ENCODE assay signal across 31 mouse cellular contexts in the genomic region with DNA sequence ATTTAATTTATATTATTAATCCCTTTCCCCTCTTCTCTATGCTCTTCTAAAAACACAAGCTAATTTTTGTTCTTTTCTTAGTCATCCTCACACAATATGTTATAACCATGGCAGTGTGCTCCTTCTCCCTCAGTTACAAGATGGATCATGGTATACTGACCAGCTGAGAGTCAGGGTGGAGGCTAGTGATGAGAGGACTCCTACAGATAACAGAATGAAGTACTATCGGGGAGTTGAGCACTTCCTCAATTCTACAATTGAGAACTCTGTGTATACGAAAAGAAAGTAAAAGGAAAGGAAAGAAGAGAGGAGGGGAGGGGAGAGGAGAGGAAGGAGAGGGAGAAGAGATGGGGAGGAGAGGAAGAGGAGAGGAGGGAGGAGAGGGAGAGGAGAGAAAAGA.
"Had no signal": no experiment of that assay in that cellular context is flagged by ENCODE, and none has a peak within 500 bp of the region (broad histone marks: within the 10 kb centered on the region; RNA-seq: fewer than 3 reads in every experiment).

No protein-coding gene starts in this region.

- H3K9ac ChIP-seq: heart, embryonic 12.5 days; heart, embryonic 13.5 days; heart, embryonic 15.5 days; hindbrain, embryonic 12.5 days; hindbrain, embryonic 13.5 days; hindbrain, embryonic 14.5 days; hindbrain, embryonic 15.5 days; intestine, embryonic 15.5 days; kidney, embryonic 15.5 days had no signal

- H3K4me1 ChIP-seq: heart, embryonic 10.5 days; heart, embryonic 12.5 days; heart, embryonic 13.5 days; heart, embryonic 15.5 days; hindbrain, embryonic 10.5 days; hindbrain, embryonic 12.5 days; hindbrain, embryonic 13.5 days; hindbrain, embryonic 15.5 days; intestine, embryonic 15.5 days; kidney, embryonic 15.5 days had no signal

- H3K27ac ChIP-seq: heart, embryonic 10.5 days; heart, embryonic 13.5 days; heart, embryonic 15.5 days; hindbrain, embryonic 10.5 days; hindbrain, embryonic 12.5 days; hindbrain, embryonic 13.5 days; hindbrain, embryonic 14.5 days; hindbrain, embryonic 15.5 days; hindbrain, postnatal 0 days; intestine, embryonic 15.5 days; kidney, embryonic 15.5 days; kidney, postnatal 0 days; layer of hippocampus, adult 2 months had no signal

- H3K27me3 ChIP-seq: heart, embryonic 12.5 days; heart, embryonic 13.5 days; heart, embryonic 15.5 days; hindbrain, embryonic 12.5 days; hindbrain, embryonic 13.5 days; hindbrain, embryonic 15.5 days; intestine, embryonic 15.5 days; kidney, embryonic 15.5 days had no signal

- H3K4me3 ChIP-seq: heart, embryonic 10.5 days; heart, embryonic 12.5 days; heart, embryonic 13.5 days; heart, embryonic 15.5 days; hindbrain, embryonic 10.5 days; hindbrain, embryonic 12.5 days; hindbrain, embryonic 13.5 days; hindbrain, embryonic 15.5 days; intestine, embryonic 15.5 days; kidney, embryonic 15.5 days; layer of hippocampus, adult 2 months had no signal

- H3K9me3 ChIP-seq: heart, embryonic 10.5 days; heart, embryonic 12.5 days; heart, embryonic 13.5 days; heart, embryonic 15.5 days; hindbrain, embryonic 10.5 days; hindbrain, embryonic 12.5 days; hindbrain, embryonic 13.5 days; hindbrain, embryonic 15.5 days; intestine, embryonic 15.5 days; kidney, embryonic 15.5 days had no signal

- H3K4me2 ChIP-seq: heart, embryonic 11.5 days; heart, embryonic 12.5 days; heart, embryonic 13.5 days; heart, embryonic 15.5 days; hindbrain, embryonic 12.5 days; hindbrain, embryonic 13.5 days; hindbrain, embryonic 14.5 days; hindbrain, embryonic 15.5 days; intestine, embryonic 15.5 days; kidney, embryonic 15.5 days had no signal

- DNase-seq: heart, postnatal 10 days; heart, postnatal 14 days; heart, postnatal 36 days; heart, postnatal 4 days; kidney, adult 11 months; kidney, adult 18-20 months; kidney, adult 2 months; kidney, adult 8-10 months; kidney, adult 9 months; kidney, postnatal 10 days; kidney, postnatal 14 days; kidney, postnatal 25 days; kidney, postnatal 36 days; kidney, postnatal 4 days; layer of hippocampus, adult 9-11 months; layer of hippocampus, postnatal 36 days had no signal

- H3K36me3 ChIP-seq: heart, embryonic 10.5 days; heart, embryonic 12.5 days; heart, embryonic 13.5 days; heart, embryonic 15.5 days; hindbrain, embryonic 10.5 days; hindbrain, embryonic 12.5 days; hindbrain, embryonic 13.5 days; hindbrain, embryonic 15.5 days; intestine, embryonic 15.5 days; kidney, embryonic 15.5 days had no signal
